Mouse (Mus musculus) liver, postnatal 0 days (tissue): ENCODE measurements around the gene 1700067P10Rik. TPM values are rescaled to one million over a fixed set of nuclear protein-coding genes. Genes with fewer than 3 reads are reported as not detected.

Experiments
- ATAC-seq: fragments of 200-750 bp; cut with Nextera tagmentation; 2 replicates; pipeline ENCODE4 v1.8.0; 2017; ENCODE audit warnings: mild to moderate bottlenecking, moderate library complexity
- DNase-seq: peaks from one replicate; pipeline ENCODE4 v3.0.0-alpha.2; 2016
- H3K27ac ChIP-seq: fragments of 300-500 bp; sonication (generic); 2 replicates; pipeline ENCODE4 v1.5.1; 2014; ENCODE audit warnings: antibody characterized with exemption, moderate library complexity, mild to moderate bottlenecking, low read depth
- H3K27me3 ChIP-seq: fragments of 300-500 bp; sonication (generic); 2 replicates; pipeline ENCODE4 v1.6.1; 2014; ENCODE audit warnings: low read length, control low read depth, mixed read lengths; ENCODE audit not compliant: insufficient read depth
- H3K36me3 ChIP-seq: fragments of 300-500 bp; sonication (generic); replicated peaks from 2 replicates; pipeline ENCODE4 v1.6.1; 2014; ENCODE audit warnings: mild to moderate bottlenecking, control low read depth, low read length, moderate library complexity, mixed read lengths; ENCODE audit not compliant: insufficient read depth
- H3K4me1 ChIP-seq: fragments of 300-500 bp; sonication (generic); 2 replicates; pipeline ENCODE4 v1.6.1; 2014; ENCODE audit warnings: antibody characterized with exemption, mild to moderate bottlenecking, control low read depth; ENCODE audit not compliant: insufficient read depth
- H3K4me2 ChIP-seq: fragments of 300-500 bp; sonication (generic); 2 replicates; pipeline ENCODE4 v1.6.1; 2014; ENCODE audit warnings: low read depth, mild to moderate bottlenecking, low read length, moderate library complexity, mixed read lengths
- H3K4me3 ChIP-seq: fragments of 300-500 bp; sonication (generic); 2 replicates; pipeline ENCODE4 v1.5.1; 2014; ENCODE audit warnings: low read depth, low read length
- H3K9ac ChIP-seq: fragments of 300-500 bp; sonication (generic); replicated peaks from 2 replicates; pipeline ENCODE4 v1.6.1; 2014; ENCODE audit warnings: mild to moderate bottlenecking, moderate library complexity
- H3K9me3 ChIP-seq: fragments of 300-500 bp; sonication (generic); 2 replicates; pipeline ENCODE4 v1.6.1; 2016; ENCODE audit warnings: mild to moderate bottlenecking, control low read depth, low read length, mixed read lengths
- CTCF ChIP-seq: sonication (generic); IDR thresholded peaks from 2 replicates; pipeline ENCODE4 v1.5.1; 2016; ENCODE audit warnings: antibody characterized with exemption, low read depth
- EP300 ChIP-seq: IDR thresholded peaks from 2 replicates; pipeline ENCODE4 v1.6.1; 2016; ENCODE audit warnings: antibody characterized with exemption, low read depth, mild to moderate bottlenecking
- WGBS: fragments of 180-500 bp; shearing (Covaris S2); extraction: QIAGEN DNeasy Blood & Tissue Kit; methylation state at CpG from one replicate; pipeline ENCODE4 v1.1.7; 2014; ENCODE audit not compliant: insufficient replicate concordance; 5-methylcytosine and 5-hydroxymethylcytosine counted together
- polyA plus RNA-seq: library from polyadenylated mRNA; unstranded; fragments of >200 nt; fragmentation: Nextera tagmentation; extraction: Ambion mirVana; gene quantifications from 2 replicates; pipeline ENCODE4 v1.2.1, GENCODE M21; 2015

1700067P10Rik gene
- polyA plus RNA-seq, 1 experiment from 2014 or later = not detected

- H3K9ac ChIP-seq = no peak overlapping the region
- WGBS = 18% methylated on average over 11 of the region's 11 CpGs
- H3K36me3 ChIP-seq = no peaks in the 10 kb centered on the region
- no peak for ATAC-seq
- DNase-seq = no peak
- no peak overlapping the region for H3K27ac ChIP-seq
- H3K4me2 ChIP-seq = peak overlapping the region; percentile 68; the same call in 1 of the 2 replicates
- no peak overlapping the region for H3K4me3 ChIP-seq
- peaks cover 61% of the 10 kb centered on the region for H3K27me3 ChIP-seq
- no peaks in the 10 kb centered on the region for H3K9me3 ChIP-seq
- TF ChIP-seq CTCF = no peak
- TF ChIP-seq EP300 = no peak
- H3K4me1 ChIP-seq = peaks cover 28% of the 10 kb centered on the region
These were observed 10.2 kb downstream of the 1700067P10Rik start for GRCm38 (mm10) chr17:48099312-48099711.

GRCm38 (mm10) chr17:48100441-48101417, 11.6 kb downstream of the 1700067P10Rik start:
- H3K4me3 ChIP-seq = no peak overlapping the region
- H3K9ac ChIP-seq = no peak overlapping the region
- 11% methylated on average over 20 of the region's 21 CpGs for WGBS
- H3K4me1 ChIP-seq = peaks cover 28% of the 10 kb centered on the region
- TF ChIP-seq CTCF = peak; percentile 93
- no peak for TF ChIP-seq EP300
- peak overlapping the region; percentile 63 for H3K4me2 ChIP-seq
- peaks cover 49% of the 10 kb centered on the region for H3K27me3 ChIP-seq
- H3K27ac ChIP-seq = no peak overlapping the region
- no peaks in the 10 kb centered on the region for H3K36me3 ChIP-seq
- ATAC-seq (peak; percentile 79), DNase-seq (peak; percentile 88)
- H3K9me3 ChIP-seq = no peaks in the 10 kb centered on the region

- Histone ChIP-seq H3K27ac (no peak overlapping the region), H3K4me3 (no peak overlapping the region), H3K36me3 (no peaks in the 10 kb centered on the region), H3K4me2 (no peak overlapping the region), H3K9ac (no peak overlapping the region), H3K9me3 (no peaks in the 10 kb centered on the region), H3K4me1 (peaks cover 3% of the 10 kb centered on the region; the same call in 1 of the 2 replicates), H3K27me3 (no peaks in the 10 kb centered on the region)
- TF ChIP-seq CTCF (no peak), EP300 (no peak)
- 40% methylated on average over 4 of the region's 4 CpGs for WGBS
- DNase-seq (no peak), ATAC-seq (no peak; the same call in 1 of the 2 replicates)
These were observed 18.2 kb downstream of the 1700067P10Rik start for GRCm38 (mm10) chr17:48107333-48107732.

DNA sequence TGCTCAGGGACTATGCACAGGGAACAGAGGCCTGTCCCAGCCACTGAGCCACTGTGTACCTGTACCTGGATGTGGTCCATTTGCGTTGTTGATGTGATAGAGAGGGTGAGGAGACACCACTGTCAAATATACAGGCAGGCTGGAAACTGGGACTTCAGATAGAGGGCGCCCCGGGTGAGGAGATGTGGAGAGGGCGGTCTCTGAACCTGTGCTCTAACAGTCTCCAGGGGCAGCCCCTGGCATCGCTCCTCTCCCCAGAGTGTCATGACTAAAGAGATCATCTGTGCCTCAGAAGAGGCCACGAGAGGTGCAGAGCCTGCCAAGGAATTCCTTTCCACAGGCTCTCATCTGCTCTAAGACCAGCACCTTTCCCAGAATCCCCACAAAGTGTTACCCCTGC, 18.7 kb downstream of the 1700067P10Rik start:
- Histone ChIP-seq H3K4me3 (no peak overlapping the region), H3K9ac (no peak overlapping the region), H3K36me3 (no peaks in the 10 kb centered on the region), H3K27me3 (no peaks in the 10 kb centered on the region), H3K27ac (no peak overlapping the region), H3K4me2 (no peak overlapping the region), H3K9me3 (no peaks in the 10 kb centered on the region), H3K4me1 (peaks cover 3% of the 10 kb centered on the region; the same call in 1 of the 2 replicates)
- peak; percentile 19; the same call in 1 of the 2 replicates for ATAC-seq
- WGBS = 55% methylated on average over 6 of the region's 6 CpGs
- DNase-seq = peak; percentile 27
- TF ChIP-seq CTCF = peak; percentile 34
- no peak for TF ChIP-seq EP300

DNA sequence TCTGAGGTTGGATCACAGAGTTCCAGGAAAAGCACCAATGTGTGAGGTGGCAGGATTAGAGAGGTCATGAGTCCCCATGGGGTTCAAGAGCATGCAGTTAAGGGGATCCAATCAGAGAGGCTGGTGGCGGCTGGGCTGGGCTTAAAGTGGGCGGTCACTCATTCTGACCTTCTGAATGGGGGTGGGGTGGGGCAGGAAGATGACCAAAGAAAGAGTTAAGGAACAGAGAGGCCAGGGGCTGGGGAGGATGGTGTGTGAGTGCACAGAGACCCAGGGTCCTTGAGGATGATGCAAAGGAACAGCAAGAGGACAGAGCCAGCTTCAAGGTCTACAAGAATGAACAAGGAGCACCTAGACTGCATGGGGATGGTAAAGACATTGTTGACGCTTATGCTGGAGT, 19.4 kb downstream of the 1700067P10Rik start:
- Histone ChIP-seq H3K36me3 (no peaks in the 10 kb centered on the region), H3K4me1 (peaks cover 3% of the 10 kb centered on the region; the same call in 1 of the 2 replicates), H3K4me3 (no peak overlapping the region), H3K27ac (no peak overlapping the region), H3K9ac (no peak overlapping the region), H3K9me3 (no peaks in the 10 kb centered on the region), H3K4me2 (no peak overlapping the region), H3K27me3 (no peaks in the 10 kb centered on the region)
- TF ChIP-seq CTCF (no peak), EP300 (no peak)
- DNase-seq (no peak), ATAC-seq (no peak)
- 77% methylated on average over 3 of the region's 3 CpGs for WGBS

- H3K4me1 ChIP-seq = peaks cover 3% of the 10 kb centered on the region; the same call in 1 of the 2 replicates
- H3K27ac ChIP-seq = no peak overlapping the region
These were observed 21.6 kb downstream of the 1700067P10Rik start for GRCm38 (mm10) chr17:48110547-48111287.

More at GRCm38 (mm10) chr17:48110547-48111287, 21.6 kb downstream of the 1700067P10Rik start:
- peak; percentile 54 for DNase-seq
- Histone ChIP-seq H3K4me2 (no peak overlapping the region), H3K36me3 (no peaks in the 10 kb centered on the region), H3K9me3 (0 out of 2 replicates have a peak, but pooled peaks cover 2% of the 10 kb centered on the region), H3K9ac (no peak overlapping the region), H3K4me3 (no peak overlapping the region), H3K27me3 (no peaks in the 10 kb centered on the region)
- peak; percentile 76 for TF ChIP-seq CTCF
- TF ChIP-seq EP300 = no peak
- 43% methylated on average over 8 of the region's 8 CpGs for WGBS
- ATAC-seq = no peak
